Mouse (Mus musculus): ENCODE measurements around the gene Mfsd4a.
A peak's percentile ranks its signal among the peaks of the same experiment; 100 is the strongest.

Gene Mfsd4a

DNA sequence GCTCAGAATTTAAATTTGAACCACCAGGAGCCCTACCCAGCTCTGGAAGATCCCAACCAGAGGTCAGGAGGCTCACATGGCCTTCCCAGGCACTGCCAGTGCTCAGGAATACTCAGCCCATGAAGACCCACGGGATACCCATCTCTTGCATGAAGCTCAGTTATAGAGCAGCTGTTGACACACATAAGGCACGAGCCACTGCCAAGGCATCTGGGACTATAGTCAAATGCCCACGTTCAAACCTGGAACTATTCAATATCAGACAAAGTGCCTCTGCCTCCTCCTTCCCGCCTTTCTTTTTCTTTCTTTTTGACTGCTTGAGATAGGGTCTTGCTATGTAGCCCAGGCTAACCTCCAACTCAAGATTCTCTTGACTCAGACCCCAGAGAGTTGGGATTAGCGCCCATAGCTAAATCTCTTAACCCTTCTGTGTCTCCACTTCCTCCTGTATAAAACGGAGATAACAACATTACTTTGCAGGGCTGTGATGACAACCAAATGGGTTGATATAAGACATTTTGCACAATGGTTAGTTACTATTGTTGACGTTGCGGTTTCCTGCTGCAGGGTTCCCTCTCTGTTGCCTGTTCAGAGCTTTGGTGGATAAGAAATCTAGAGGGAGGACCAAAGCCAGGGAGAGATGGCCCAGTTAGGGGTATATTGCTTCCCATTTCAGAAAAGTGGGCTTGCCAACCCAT is 2.2 kb downstream of the Mfsd4a start:
- DNase-seq (ENCODE audit: low spot score in 2 of 2): no peak

DNA sequence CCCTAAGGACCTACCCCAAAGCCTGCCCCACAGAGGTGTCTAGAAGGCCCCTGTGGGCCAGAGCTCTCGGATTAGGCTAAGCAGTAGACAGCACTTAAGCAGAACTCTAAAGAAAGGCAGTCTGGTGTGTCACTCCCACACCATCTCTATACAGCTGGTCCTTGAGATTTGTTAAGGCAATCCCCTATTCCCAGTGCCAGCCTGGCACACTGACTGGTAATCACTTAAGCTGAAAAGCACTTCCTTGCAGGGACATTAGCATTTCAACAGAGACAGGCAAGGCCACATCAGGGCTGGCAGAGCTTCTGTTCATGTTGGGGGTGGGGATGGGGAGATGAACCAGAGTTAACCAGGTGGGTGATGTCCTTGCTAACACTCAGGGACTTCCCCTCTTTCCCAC is 2.9 kb downstream of the Mfsd4a start:
- no peak for DNase-seq (ENCODE audit: low spot score in 2 of 2)

DNA sequence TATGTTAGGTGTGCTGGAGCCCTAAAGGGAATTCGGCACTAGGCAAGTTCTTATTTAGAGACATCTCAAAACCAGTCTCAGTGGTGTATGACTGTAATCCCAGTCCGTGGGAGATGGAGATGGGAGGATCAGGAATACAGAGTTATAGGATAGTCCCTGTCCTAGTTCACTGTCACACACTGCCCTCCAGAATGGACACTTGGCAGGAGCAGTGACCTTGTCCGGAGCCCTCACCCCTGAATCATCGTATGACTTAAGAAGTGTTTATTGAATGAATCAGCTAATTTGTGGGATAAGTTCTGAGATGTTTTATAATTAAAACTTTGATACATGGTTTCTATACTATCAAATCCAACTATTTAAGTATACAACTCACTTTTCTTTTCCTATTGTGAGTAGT is 4.8 kb downstream of the Mfsd4a start:
- DNase-seq (ENCODE audit: low spot score in 2 of 2): no peak

GRCm38 (mm10) chr1:132061750-132062541 is 5.9 kb downstream of the Mfsd4a start:
- DNase-seq (ENCODE audit: low spot score in 2 of 2): no peak

GRCm38 (mm10) chr1:132060036-132060769 is 7.7 kb downstream of the Mfsd4a start:
- no peak for DNase-seq (ENCODE audit: low spot score in 2 of 2)

GRCm38 (mm10) chr1:132058558-132058957 is 9.3 kb downstream of the Mfsd4a start:
- DNase-seq (ENCODE audit: low spot score in 2 of 2): no peak

GRCm38 (mm10) chr1:132055054-132055664 is 12.7 kb downstream of the Mfsd4a start:
- no peak for DNase-seq (ENCODE audit: low spot score in 2 of 2)

DNA sequence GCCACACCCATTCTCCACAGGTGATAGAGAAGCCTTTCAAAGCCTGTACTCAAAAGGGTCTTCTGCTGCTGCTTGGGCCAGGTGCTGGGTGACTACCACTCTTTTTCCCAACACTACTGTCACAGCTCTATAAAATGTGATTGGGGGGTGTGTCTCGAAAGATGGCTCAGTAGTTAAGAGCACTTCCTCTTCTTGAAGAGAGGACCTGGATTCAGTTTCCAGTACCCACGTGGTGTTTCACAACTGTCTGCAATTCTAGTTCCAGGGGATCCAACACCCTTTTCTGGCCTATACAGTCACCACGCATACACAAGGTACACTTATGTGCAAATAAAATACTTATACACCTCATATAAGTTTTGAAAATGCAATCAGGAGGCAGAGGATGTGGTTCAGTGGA is 13.5 kb downstream of the Mfsd4a start:
- DNase-seq (ENCODE audit: low spot score in 2 of 2): no peak

- no peak for DNase-seq (ENCODE audit: low spot score in 2 of 2)
Measured at GRCm38 (mm10) chr1:132051746-132052145, 16.1 kb downstream of the Mfsd4a start.

DNA sequence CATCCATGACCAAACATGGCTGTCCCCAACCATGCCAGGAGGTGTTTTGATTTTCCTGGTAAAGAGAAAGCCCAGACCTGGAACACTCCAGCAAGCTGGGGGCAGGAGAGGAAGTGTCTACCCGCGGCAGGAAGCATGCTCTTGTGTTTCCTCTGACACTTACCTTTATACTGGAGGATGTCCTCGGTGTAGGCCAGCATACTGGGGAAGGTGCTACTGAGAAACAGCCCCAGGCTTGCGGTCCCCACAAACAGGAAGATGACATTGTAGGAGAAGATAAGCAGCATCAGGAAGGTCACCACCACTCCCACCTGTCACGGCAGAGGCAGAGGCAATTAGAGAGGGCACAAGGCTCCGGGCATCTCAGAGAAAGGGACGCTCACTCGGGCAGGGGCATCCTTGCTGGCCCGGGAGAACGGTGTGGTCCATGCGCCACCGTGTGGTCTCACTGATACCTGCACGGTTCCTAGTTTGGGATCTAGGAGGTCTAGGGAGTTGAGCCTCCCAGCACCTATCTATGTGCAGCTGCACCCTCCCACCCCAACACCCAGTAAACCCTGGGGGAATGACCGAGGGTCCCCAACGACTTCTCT is 21.6 kb downstream of the Mfsd4a start:
- peak; percentile 65 to 86 for DNase-seq (ENCODE audit: low spot score in 2 of 2)

- DNase-seq (ENCODE audit: low spot score in 2 of 2): no peak
Measured at GRCm38 (mm10) chr1:132043759-132044158, 24.1 kb downstream of the Mfsd4a start.

DNA sequence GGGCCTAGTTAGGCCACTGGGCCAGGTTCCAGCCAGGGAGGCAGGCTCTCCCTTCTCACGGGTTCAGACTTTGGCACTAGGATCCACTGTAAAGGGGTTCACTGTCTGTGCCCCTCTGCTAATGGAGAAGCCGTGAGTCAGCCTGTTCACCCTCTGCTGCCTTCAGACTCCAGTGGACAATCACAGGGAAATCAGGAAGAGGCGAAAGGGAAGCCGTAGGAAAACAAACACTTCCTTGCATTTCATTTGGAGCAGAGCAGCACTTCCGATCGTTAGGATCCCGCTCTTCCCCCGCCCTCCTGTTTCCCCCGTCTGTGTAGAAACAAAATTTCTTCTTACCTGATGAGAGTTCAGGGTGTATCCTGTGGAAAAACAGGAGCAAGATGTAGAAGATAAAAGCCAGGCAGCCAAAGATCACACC is 27.7 kb downstream of the Mfsd4a start:
- DNase-seq (ENCODE audit: low spot score in 2 of 2): no peak

GRCm38 (mm10) chr1:132038753-132039152 is 29.1 kb downstream of the Mfsd4a start:
- DNase-seq (ENCODE audit: low spot score in 2 of 2): no peak

DNA sequence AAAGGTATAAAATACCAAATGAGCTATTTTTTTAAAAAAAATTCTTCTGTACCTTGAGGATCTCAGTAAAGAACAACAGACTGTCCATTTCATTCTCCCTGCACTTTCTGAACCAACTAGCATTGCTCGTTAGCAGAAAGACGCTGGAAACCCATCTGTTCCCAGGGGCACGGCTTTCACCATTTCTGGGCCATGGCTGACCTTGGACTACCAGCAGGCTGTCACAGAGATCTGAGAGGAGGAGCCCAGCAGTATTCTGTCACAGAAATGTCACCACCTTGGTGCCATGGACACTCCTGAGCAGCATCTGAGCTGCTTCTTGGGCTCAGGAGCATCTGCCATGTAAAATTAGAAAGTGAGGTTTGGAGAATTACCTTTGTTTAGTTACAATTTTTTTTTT is 30.1 kb downstream of the Mfsd4a start:
- no peak for DNase-seq (ENCODE audit: low spot score in 2 of 2)

- DNase-seq (ENCODE audit: low spot score in 2 of 2): no peak
Measured at GRCm38 (mm10) chr1:132032172-132032571, 35.7 kb downstream of the Mfsd4a start.

- no peak for DNase-seq (ENCODE audit: low spot score in 2 of 2)
Measured at GRCm38 (mm10) chr1:132030574-132030973, 37.3 kb downstream of the Mfsd4a start.

GRCm38 (mm10) chr1:132028413-132028812 is 39.4 kb downstream of the Mfsd4a start:
- no peak for DNase-seq (ENCODE audit: low spot score in 2 of 2)

DNA sequence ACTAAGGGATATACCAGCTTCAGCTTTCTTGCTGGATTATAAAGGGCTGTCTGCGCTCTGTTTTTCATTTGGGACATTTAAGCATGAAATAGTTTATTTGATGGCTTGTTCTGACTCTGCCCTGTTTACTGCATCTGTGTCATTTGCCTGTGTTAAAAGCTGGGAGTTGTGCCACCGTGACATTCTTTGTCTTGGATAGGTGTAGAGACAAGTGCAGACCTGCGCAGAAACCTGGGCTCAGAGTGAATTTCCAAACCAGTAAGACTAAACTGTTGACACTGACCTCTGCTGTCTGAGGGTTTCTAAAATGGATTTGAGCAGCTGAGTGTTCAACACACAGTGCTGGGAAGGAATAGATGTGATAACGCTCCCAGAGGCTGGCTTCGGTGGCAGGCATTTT is 39.9 kb downstream of the Mfsd4a start:
- no peak for DNase-seq (ENCODE audit: low spot score in 2 of 2)

- peak in 1 of 2 experiments; percentile 57 for DNase-seq (ENCODE audit: low spot score in 2 of 2)
Measured at GRCm38 (mm10) chr1:132026925-132027646, 40.8 kb downstream of the Mfsd4a start.

DNA sequence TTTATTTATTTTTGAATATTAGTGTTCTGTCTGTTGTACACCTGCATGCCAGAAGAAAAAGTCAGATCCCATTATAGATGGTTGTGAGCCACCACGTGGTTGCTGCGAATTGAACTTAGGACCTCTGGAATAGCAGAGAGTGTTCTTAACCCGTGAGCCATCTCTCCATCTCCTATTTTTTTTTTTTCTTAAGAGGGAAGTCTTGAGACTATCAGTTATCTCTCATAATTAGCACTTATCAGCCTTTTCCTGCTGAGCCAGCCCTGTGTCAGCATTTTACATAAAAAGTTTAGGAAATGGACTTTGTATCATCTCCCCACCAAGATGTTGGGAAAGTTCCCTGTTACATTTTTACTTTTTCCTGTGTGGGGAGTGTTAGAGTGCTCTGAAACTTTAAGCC is 45.8 kb downstream of the Mfsd4a start:
- DNase-seq (ENCODE audit: low spot score in 2 of 2): no peak

DNA sequence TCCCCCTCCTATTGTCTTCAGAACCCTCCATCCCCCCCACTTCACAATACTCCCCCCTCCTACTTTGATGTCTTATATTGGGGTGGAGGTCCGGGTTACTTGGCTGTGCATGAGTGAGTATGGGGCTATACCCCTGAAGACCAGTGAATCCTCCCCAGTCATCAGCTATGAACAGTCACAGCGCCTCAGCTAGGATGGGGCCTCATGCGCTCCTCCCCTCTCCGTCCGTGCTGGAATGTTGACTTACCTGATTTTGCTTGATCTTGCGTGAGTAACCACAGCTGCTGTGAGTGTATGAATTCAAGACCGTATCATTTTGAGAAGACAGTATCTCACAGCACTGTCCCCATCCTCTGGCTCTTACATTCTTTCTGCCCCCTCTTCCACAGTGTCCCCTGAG is 48.0 kb downstream of the Mfsd4a start:
- DNase-seq (ENCODE audit: low spot score in 2 of 2): no peak
